Mouse (Mus musculus): Measurements from ENCODE around the gene Ddi2. TPM values are rescaled to one million over a fixed set of nuclear protein-coding genes. Genes with fewer than 3 reads are reported as not detected.

Gene Ddi2
- polyA plus RNA-seq, 1 experiment from 2014 or later, result 33.8 TPM

DNA sequence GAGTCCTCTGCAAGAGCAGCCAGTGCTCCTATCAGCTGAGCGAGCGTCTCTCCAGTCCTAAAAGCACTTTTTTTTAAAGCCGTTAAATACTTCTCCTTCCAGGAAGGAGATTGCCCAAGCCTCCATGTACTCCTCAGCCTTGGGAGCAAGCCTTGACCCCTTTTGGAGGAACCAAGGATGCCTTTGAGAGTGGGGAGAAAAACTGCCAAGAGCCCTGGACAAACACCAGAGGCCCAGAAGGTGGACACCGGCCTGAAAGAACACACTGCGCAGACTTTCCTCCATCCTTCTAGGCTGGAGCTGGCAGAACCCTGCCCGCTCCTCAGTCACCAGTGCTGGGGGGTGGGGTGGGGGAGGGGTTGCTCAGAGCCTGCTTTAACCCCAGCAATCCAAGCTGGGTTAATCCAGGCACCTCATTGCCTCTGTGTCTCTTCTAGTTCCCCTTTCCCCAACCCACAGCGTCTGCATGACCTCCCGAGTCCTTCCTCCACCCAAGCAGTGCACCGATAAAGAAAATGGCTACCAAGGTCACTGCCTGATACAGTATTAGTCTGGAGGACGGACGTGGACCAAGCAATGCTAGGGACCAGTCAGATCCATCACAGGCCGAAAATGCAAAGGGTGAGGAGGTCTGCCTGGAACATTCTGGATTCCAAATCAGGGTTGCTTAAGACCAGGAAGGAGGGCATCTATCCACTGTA, 67.2 kb downstream of the Ddi2 start:
- Histone ChIP-seq H3K36me3 (peaks cover 82% of the 10 kb centered on the region), H3K4me3 (no peak overlapping the region), H3K9me3 (replicated peaks) (no peaks in the 10 kb centered on the region), H3K27ac (no peak overlapping the region), H3K4me1 (peaks cover 12% of the 10 kb centered on the region), H3K27me3 (ENCODE audit: low read depth, poor library complexity, severe bottlenecking) (no peaks in the 10 kb centered on the region)
- 84% methylated on average over 12 of the region's 12 CpGs for WGBS
- no peak for DNase-seq (ENCODE audit: low spot score)

DNA sequence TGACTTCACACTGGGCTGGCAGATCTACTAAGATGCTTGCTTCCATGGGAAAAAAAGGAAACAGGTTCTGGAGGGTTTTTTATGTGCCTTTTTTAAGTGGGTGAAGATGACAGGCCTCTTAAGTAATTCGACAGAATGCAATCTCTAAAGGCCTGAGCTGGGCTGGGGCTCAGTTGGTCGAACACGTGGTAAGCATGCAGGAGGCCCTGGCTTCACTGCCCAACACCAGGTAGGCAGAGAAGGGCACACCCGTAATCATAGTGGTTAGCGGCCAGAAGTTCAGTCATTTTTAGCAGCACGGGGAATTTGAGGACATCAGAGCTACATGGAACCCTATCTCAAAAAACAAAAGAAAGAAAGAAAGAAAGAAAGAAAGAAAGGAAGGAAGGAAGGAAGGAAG, 68.7 kb downstream of the Ddi2 start:
- no peak overlapping the region for H3K4me3 ChIP-seq
- peaks cover 69% of the 10 kb centered on the region for H3K36me3 ChIP-seq
- no peak for DNase-seq (ENCODE audit: low spot score)
- H3K27ac ChIP-seq, result no peak overlapping the region
- no peaks in the 10 kb centered on the region for H3K9me3 ChIP-seq (replicated peaks)
- H3K4me1 ChIP-seq, result peaks cover 8% of the 10 kb centered on the region
- no peaks in the 10 kb centered on the region for H3K27me3 ChIP-seq (ENCODE audit: low read depth, poor library complexity, severe bottlenecking)
- 94% methylated on average over 6 of the region's 6 CpGs for WGBS

DNA sequence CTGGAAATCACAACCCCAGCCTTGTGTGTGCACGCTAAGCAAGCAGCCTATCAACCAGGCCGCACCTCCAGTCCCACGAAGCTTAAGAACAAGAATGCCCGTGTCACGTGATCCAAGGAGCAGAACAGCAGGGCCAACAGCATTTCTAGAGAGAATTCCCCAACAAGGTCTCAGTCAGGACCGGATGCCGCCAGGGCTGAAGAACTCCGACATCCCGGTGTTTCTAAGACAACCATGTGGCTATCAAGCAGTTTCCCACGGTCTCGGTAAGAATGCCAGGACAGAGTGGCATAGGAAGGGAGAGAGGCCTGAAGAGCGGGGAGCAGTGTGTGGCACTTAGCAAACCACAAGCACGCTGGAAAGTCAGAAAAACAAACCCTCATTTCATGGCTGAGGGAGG, 69.4 kb downstream of the Ddi2 start:
- DNase-seq (ENCODE audit: low spot score), result no peak
- Histone ChIP-seq H3K4me1 (peaks cover 5% of the 10 kb centered on the region; the same call in 1 of the 2 replicates), H3K4me3 (no peak overlapping the region), H3K36me3 (peaks cover 70% of the 10 kb centered on the region), H3K27ac (no peak overlapping the region), H3K9me3 (replicated peaks) (no peaks in the 10 kb centered on the region), H3K27me3 (ENCODE audit: low read depth, poor library complexity, severe bottlenecking) (no peaks in the 10 kb centered on the region)
- 95% methylated on average over 13 of the region's 13 CpGs for WGBS

DNA sequence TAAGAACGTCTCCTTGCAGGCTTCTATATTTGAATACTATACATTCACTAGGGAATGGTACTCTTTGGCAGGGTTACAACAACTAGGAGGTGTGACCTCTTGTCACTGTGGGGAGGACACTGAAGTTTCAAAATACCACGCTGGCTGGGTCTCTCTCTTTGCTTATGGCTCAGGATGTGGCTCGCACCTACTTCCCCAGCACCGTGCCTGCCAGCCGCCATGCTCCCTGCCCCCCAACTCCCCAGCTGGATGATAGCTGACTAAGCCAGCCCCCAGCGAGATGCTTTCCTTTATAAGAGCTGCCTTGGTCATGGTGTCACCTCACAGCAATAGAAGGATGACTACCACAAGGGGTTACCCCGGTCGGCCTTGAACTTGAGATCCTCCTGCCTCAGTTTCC, 70.2 kb downstream of the Ddi2 start:
- Histone ChIP-seq H3K36me3 (peaks cover 72% of the 10 kb centered on the region), H3K9me3 (replicated peaks) (no peaks in the 10 kb centered on the region), H3K4me1 (peaks cover 4% of the 10 kb centered on the region; the same call in 1 of the 2 replicates), H3K4me3 (no peak overlapping the region), H3K27me3 (ENCODE audit: low read depth, poor library complexity, severe bottlenecking) (no peaks in the 10 kb centered on the region), H3K27ac (no peak overlapping the region)
- 89% methylated on average over 8 of the region's 8 CpGs for WGBS
- DNase-seq (ENCODE audit: low spot score), result no peak

DNA sequence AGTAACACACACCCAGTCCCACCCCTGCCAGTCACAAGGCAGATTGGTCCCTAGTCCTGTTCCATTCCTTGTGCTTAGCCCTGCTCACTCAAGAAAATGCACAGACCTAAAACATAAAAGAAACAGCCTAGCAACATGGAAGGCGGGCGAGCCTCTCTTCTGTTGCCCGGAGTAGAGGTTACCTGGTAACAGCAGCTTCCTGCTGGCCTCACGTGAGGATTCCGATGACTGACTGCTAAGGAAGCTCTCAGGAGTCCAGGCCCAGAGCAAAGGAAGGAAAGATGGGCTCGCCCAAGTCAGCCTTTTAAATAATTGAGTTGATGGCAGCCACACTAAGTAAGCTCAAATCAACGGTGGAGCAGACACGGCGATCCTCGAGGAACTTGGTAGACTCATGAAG, 71.3 kb downstream of the Ddi2 start:
- H3K27ac ChIP-seq, result no peak overlapping the region
- H3K4me1 ChIP-seq, result peaks cover 4% of the 10 kb centered on the region; the same call in 1 of the 2 replicates
- H3K9me3 ChIP-seq (replicated peaks), result 0 out of 2 replicates have a peak, but pooled peaks cover 2% of the 10 kb centered on the region
- H3K27me3 ChIP-seq (ENCODE audit: low read depth, poor library complexity, severe bottlenecking), result no peaks in the 10 kb centered on the region
- 88% methylated on average over 10 of the region's 10 CpGs for WGBS
- no peak for DNase-seq (ENCODE audit: low spot score)
- H3K36me3 ChIP-seq, result peaks cover 73% of the 10 kb centered on the region
- H3K4me3 ChIP-seq, result no peak overlapping the region

DNA sequence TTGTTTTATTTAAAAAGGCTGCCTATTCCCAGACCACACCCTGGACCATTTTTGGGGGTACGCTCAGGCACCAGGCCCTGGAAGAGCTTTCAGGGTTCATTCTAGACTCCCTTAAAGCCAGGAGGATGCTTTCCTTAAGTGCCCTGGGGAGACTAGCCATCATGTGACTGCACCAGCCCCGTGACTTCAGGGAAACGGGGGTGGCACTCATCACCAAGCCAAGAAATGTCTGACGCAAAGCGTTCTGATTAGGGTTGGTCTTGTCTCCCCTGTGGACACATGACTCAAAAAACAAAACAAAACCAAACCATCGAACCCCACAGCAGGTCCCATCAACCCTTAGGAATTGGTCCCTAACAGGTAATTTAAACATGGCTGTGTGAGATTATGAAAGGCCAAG, 71.9 kb downstream of the Ddi2 start:
- H3K4me1 ChIP-seq, result peaks cover 4% of the 10 kb centered on the region; the same call in 1 of the 2 replicates
- no peaks in the 10 kb centered on the region for H3K27me3 ChIP-seq (ENCODE audit: low read depth, poor library complexity, severe bottlenecking)
- peaks cover 71% of the 10 kb centered on the region for H3K36me3 ChIP-seq
- no peak for DNase-seq (ENCODE audit: low spot score)
- 0 out of 2 replicates have a peak, but pooled peaks cover 2% of the 10 kb centered on the region for H3K9me3 ChIP-seq (replicated peaks)
- H3K4me3 ChIP-seq, result no peak overlapping the region
- no peak overlapping the region for H3K27ac ChIP-seq
- 92% methylated on average over 6 of the region's 6 CpGs for WGBS

DNA sequence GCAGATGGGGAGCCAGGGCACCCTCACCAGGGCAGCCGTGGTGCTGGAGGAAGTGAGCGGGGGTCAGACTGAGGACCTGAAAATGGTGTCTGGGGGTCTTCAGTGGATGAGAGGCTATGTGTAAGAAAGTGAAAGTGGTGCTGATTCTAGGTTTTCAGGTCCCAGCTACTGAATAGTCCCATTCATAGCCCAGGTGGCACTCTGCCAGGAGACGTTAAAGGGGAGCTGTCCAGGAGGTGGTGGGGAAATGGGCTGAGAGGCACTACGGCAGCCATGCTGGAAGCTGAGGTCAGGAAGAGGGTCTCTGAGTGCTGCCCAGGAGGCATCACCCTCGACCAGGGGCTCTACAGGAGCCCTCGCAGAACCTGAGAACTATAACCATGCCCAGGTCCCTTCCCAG, 74.0 kb downstream of the Ddi2 start:
- H3K36me3 ChIP-seq, result peaks cover 57% of the 10 kb centered on the region
- no peaks in the 10 kb centered on the region for H3K4me1 ChIP-seq
- no peaks in the 10 kb centered on the region for H3K27me3 ChIP-seq (ENCODE audit: low read depth, poor library complexity, severe bottlenecking)
- WGBS, result 88% methylated on average over 6 of the region's 6 CpGs
- H3K9me3 ChIP-seq (replicated peaks), result 0 out of 2 replicates have a peak, but pooled peaks cover 2% of the 10 kb centered on the region
- no peak overlapping the region for H3K4me3 ChIP-seq
- no peak for DNase-seq (ENCODE audit: low spot score)
- H3K27ac ChIP-seq, result 0 out of 2 replicates have a peak overlapping the region, but pooled peaks have one; percentile 0

DNA sequence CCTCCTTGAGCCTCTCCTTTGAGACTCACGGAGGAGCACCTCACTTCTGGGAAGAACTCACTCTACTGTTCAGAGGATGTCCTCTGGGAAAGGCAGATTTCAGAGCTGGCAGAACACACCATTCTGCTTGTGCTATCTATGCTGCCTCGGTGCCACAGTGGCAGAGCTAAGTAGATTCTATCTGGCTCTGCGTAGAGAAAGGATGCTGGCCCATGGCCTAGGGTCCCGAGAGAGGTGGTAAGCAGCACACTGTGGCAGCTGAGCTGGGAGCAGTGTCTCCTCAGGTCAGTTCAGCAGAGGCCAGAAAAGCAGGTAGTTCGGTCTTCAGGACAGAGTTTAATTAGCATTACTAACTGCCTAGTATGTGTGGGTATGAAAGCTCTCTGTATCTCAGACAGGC, 75.0 kb downstream of the Ddi2 start:
- 91% methylated on average over 5 of the region's 5 CpGs for WGBS
- no peak overlapping the region for H3K27ac ChIP-seq
- peaks cover 47% of the 10 kb centered on the region for H3K36me3 ChIP-seq
- 0 out of 2 replicates have a peak, but pooled peaks cover 2% of the 10 kb centered on the region for H3K9me3 ChIP-seq (replicated peaks)
- H3K4me1 ChIP-seq, result no peaks in the 10 kb centered on the region
- DNase-seq (ENCODE audit: low spot score), result no peak
- H3K27me3 ChIP-seq (ENCODE audit: low read depth, poor library complexity, severe bottlenecking), result no peaks in the 10 kb centered on the region
- no peak overlapping the region for H3K4me3 ChIP-seq

DNA sequence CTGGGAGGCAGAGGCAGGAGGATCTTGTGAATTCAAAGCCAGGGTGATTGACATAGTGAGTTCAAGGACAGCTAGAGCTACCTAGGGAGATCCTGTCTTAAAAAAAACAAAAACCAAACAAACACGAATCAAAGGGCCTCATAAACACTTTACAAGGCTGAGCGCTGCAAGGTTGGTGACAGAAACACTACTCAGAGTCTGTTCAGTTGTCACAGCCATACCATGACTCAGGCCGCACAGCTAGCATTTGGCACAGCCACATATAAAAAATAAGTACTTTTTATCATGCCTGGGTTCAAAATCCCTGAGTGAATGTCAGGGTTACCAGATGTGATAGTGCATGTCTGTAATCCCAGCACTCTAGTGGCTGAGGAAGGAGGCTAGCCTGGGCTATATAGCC, 76.0 kb downstream of the Ddi2 start:
- 89% methylated on average over 3 of the region's 3 CpGs for WGBS
- Histone ChIP-seq H3K4me3 (no peak overlapping the region), H3K9me3 (replicated peaks) (0 out of 2 replicates have a peak, but pooled peaks cover 2% of the 10 kb centered on the region), H3K4me1 (no peaks in the 10 kb centered on the region), H3K27ac (no peak overlapping the region), H3K36me3 (peaks cover 48% of the 10 kb centered on the region), H3K27me3 (ENCODE audit: low read depth, poor library complexity, severe bottlenecking) (no peaks in the 10 kb centered on the region)
- DNase-seq (ENCODE audit: low spot score), result no peak

DNA sequence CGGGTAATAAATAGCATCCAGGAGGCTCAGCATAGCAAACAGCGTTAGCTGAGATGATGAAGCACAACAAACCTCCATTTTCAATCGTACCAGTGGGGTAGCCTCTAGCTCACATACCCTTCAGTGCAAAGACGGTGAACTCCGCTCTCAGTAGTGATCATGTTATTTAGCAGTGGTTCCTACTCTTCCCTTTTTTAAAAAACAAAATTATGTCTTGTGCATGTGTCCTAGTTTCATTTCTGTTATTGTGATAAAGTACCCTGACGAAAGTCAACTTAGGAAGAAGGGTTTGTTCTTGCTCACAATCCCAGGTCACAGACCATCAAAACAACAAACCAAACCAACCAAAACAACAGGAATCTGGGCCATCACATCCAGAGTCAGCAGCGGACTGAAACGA, 77.2 kb downstream of the Ddi2 start:
- H3K9me3 ChIP-seq (replicated peaks), result 0 out of 2 replicates have a peak, but pooled peaks cover 2% of the 10 kb centered on the region
- H3K27ac ChIP-seq, result no peak overlapping the region
- H3K36me3 ChIP-seq, result peaks cover 49% of the 10 kb centered on the region
- H3K4me1 ChIP-seq, result no peaks in the 10 kb centered on the region
- DNase-seq (ENCODE audit: low spot score), result no peak
- no peaks in the 10 kb centered on the region for H3K27me3 ChIP-seq (ENCODE audit: low read depth, poor library complexity, severe bottlenecking)
- H3K4me3 ChIP-seq, result no peak overlapping the region
- 95% methylated on average over 8 of the region's 8 CpGs for WGBS

DNA sequence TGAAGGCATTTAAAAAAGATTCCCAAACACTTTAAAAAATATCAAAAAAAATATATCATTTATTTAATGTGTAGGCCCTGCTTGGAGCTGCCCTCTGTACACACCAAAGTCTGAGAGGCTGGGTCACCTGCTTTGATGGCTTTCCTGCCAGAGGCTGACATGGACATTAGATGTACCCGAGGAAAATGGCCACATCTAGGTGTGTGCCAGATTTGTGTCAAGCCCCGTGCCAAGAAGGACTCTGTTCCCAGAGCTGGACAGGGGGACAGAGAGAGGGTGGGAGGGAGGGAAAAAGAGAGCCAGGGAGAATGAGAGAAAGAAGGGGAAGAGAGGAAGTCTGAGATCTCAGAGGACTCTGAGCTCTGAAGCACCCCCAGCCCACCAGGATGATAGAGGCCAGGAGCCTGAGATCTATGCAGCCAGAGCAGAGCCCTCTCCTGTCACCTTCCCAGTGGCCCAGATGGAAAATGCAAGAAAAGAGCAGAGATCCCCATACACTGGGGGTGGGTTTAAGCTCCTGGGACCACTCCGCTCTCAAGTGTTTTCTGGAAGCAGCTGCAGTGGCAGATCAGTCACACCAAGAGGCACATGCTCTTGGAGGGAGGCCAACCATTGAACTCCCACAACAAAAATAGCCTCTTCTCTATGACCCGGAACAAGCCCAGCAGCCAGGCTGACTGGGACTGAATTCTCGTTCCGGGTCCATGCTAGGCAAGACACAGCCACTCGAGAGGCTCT, 79.9 kb downstream of the Ddi2 start:
- Histone ChIP-seq H3K9me3 (replicated peaks) (0 out of 2 replicates have a peak, but pooled peaks cover 2% of the 10 kb centered on the region), H3K27me3 (ENCODE audit: low read depth, poor library complexity, severe bottlenecking) (no peaks in the 10 kb centered on the region), H3K4me3 (no peak overlapping the region), H3K36me3 (peaks cover 58% of the 10 kb centered on the region), H3K27ac (no peak overlapping the region), H3K4me1 (no peaks in the 10 kb centered on the region)
- no peak for DNase-seq (ENCODE audit: low spot score)
- WGBS, result 88% methylated on average over 7 of the region's 7 CpGs

DNA sequence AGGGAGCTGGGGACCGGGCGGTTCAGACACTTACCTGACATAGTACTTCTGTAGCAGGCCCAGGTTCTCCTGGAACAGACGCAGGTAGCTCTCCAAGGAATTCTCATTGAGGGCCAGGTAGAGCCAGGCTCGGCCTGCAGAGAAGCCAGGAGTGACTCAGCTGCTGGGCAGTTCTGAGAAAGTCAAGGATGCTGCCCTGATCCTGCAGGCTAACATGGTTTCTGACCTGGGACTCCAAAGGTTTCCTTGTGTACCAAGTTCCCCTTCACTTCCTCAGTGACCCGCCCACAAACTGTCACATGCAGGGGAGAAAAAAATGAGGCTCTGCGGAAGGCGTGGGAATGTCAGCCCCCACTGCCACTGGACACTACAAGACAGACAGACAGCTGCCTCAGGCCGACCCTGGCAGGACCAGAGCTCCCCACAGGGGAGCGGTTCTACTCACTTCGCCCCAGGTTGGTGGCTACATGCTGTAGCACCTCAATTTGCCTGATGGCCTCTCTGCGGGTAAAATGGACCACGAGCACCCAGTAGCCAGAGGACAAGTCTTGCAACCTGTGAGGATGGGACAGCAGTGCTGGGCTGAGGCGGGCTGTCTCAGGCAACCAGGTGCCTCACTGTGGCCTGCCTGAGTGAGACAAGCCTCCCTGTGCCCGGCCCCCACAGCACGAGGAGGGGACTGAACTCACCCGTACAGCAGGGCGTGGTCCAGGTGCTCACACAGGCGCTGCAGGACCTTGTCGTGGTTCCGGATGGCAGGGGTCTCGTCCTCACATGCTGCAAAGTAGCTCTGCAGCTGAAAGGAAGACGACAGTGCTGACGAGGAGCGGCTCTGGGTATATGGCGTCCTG, 81.0 kb downstream of the Ddi2 start:
- Histone ChIP-seq H3K36me3 (peaks cover 60% of the 10 kb centered on the region), H3K27ac (no peak overlapping the region), H3K9me3 (replicated peaks) (0 out of 2 replicates have a peak, but pooled peaks cover under 1% of the 10 kb centered on the region), H3K4me1 (peaks cover 4% of the 10 kb centered on the region), H3K4me3 (no peak overlapping the region), H3K27me3 (ENCODE audit: low read depth, poor library complexity, severe bottlenecking) (no peaks in the 10 kb centered on the region)
- 91% methylated on average over 25 of the region's 25 CpGs for WGBS
- no peak for DNase-seq (ENCODE audit: low spot score)

Data from limb, embryonic 10.5 days (tissue).